Mouse (Mus musculus): ENCODE measurements around the gene Neb.

- TF ChIP-seq CTCF (conservative IDR thresholded peaks at IDR 0.05; ENCODE audit: low read length) = no peak
- TF ChIP-seq POU5F1 (IDR thresholded peaks at IDR 0.05; ENCODE audit: borderline replicate concordance, low read length) = no peak
These were observed 225.2 kb downstream of the Neb start for GRCm38 (mm10) chr2:52153064-52153463.
